Mouse (Mus musculus): Measurements from ENCODE around the gene Olfr968. TPM values are rescaled to one million over a fixed set of nuclear protein-coding genes. Genes with fewer than 3 reads are reported as not detected.

The Olfr968 gene
- polyA plus RNA-seq (2011; ENCODE audit: insufficient read depth, insufficient read length, low replicate concordance, missing spikeins): not detected in 2 replicates

GRCm38 (mm10) chr9:39783153-39783552, at the start of gene Olfr968:
Gene Olfr968, minus strand, starts transcription at chr9:39783253.
- H3K4me3 ChIP-seq (replicated peaks; ENCODE audit: control insufficient read depth, low read depth, low read length): no peak within 1 kb of the TSS
- H3K27ac ChIP-seq (ENCODE audit: control insufficient read depth, insufficient read depth, low read depth, low read length, poor library complexity): no peak within 1 kb of the TSS
- TF ChIP-seq POLR2A (IDR thresholded peaks at IDR 0.05; ENCODE audit: borderline replicate concordance, control insufficient read depth, low read depth, low read length) (no peak), CTCF (IDR thresholded peaks at IDR 0.05; ENCODE audit: control insufficient read depth, insufficient read depth, low read length) (no peak)
- H3K4me1 ChIP-seq (ENCODE audit: control insufficient read depth, insufficient read depth, low read length): no peaks in the 10 kb centered on the region
- WGBS: 65% methylated on average over 1 of the region's 1 CpGs

DNA sequence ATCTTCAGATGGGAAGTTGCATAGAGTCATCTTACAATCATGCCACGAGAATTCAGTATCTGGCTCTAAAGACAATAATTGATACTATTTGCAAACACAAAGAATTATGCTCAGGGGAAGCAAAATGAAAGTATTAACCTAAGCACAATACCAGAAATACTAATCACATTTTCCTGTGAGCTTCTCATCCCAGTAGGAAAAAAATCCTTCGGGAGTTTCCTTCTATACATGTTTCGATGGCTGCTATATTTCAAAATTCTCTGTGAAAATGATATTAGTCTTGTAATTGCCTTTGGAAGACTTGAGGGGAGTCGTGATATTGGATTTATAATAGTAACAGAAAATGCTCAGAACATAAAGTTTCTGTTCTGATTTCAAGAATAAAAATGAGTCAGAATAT, 25.5 kb upstream of the Olfr968 start, which contains the start of gene Olfr970:
TSS of gene Olfr970 (plus strand) at position 301 of the 400 bp plus-strand sequence.
- H3K4me3 ChIP-seq (replicated peaks; ENCODE audit: control insufficient read depth, low read depth, low read length): no peak within 1 kb of the TSS
- 72% methylated on average over 4 of the region's 4 CpGs for WGBS
- no peak within 1 kb of the TSS for H3K27ac ChIP-seq (ENCODE audit: control insufficient read depth, insufficient read depth, low read depth, low read length, poor library complexity)
- no peaks in the 10 kb centered on the region for H3K4me1 ChIP-seq (ENCODE audit: control insufficient read depth, insufficient read depth, low read length)
- TF ChIP-seq CTCF (IDR thresholded peaks at IDR 0.05; ENCODE audit: control insufficient read depth, insufficient read depth, low read length): no peak
- no peak for TF ChIP-seq POLR2A (IDR thresholded peaks at IDR 0.05; ENCODE audit: borderline replicate concordance, control insufficient read depth, low read depth, low read length)

- H3K4me1 ChIP-seq (ENCODE audit: control insufficient read depth, insufficient read depth, low read length): no peaks in the 10 kb centered on the region
- WGBS: 68% methylated on average over 2 of the region's 2 CpGs
- no peak within 1 kb of the TSS for H3K4me3 ChIP-seq (replicated peaks; ENCODE audit: control insufficient read depth, low read depth, low read length)
- no peak for TF ChIP-seq CTCF (IDR thresholded peaks at IDR 0.05; ENCODE audit: control insufficient read depth, insufficient read depth, low read length)
- H3K27ac ChIP-seq (ENCODE audit: control insufficient read depth, insufficient read depth, low read depth, low read length, poor library complexity): no peak within 1 kb of the TSS
Observed at GRCm38 (mm10) chr9:39790558-39790957, 7.5 kb upstream of the Olfr968 start, which contains the start of gene Olfr969. Gene Olfr969, plus strand, starts transcription at chr9:39790945.

DNA sequence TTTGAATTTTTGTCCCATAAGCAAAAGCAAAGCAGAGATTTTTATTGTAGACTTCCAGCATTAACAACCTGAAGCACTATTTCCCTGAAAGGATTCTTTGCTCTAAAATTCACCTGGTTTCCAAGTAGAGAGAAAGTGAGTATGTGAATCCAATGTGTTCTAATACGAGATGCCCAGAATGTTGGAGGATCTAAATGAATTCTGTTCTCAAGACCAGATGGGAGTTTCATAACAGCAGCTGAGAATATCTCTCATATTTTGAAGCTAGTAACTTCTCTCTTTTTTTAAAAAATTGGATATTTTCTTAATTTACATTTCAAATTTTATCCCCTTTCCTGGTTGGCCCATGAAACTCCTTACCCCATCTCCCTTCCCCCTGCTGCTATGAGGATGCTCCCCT, 36.6 kb downstream of the Olfr968 start:
- H3K4me3 ChIP-seq (replicated peaks; ENCODE audit: control insufficient read depth, low read depth, low read length): no peak overlapping the region
- H3K4me1 ChIP-seq (ENCODE audit: control insufficient read depth, insufficient read depth, low read length): no peaks in the 10 kb centered on the region
- no peak overlapping the region for H3K27ac ChIP-seq (ENCODE audit: control insufficient read depth, insufficient read depth, low read depth, low read length, poor library complexity)
- 77% methylated on average over 1 of the region's 1 CpGs for WGBS
- TF ChIP-seq CTCF (IDR thresholded peaks at IDR 0.05; ENCODE audit: control insufficient read depth, insufficient read depth, low read length) (no peak), POLR2A (IDR thresholded peaks at IDR 0.05; ENCODE audit: borderline replicate concordance, control insufficient read depth, low read depth, low read length) (no peak)

GRCm38 (mm10) chr9:39745949-39746348, 37.1 kb downstream of the Olfr968 start, which contains the start of gene Olfr967:
Gene Olfr967, plus strand, starts transcription at chr9:39746249.
- Histone ChIP-seq H3K27ac (ENCODE audit: control insufficient read depth, insufficient read depth, low read depth, low read length, poor library complexity) (no peak within 1 kb of the TSS), H3K4me1 (ENCODE audit: control insufficient read depth, insufficient read depth, low read length) (no peaks in the 10 kb centered on the region)
- TF ChIP-seq POLR2A (IDR thresholded peaks at IDR 0.05; ENCODE audit: borderline replicate concordance, control insufficient read depth, low read depth, low read length) (no peak), CTCF (IDR thresholded peaks at IDR 0.05; ENCODE audit: control insufficient read depth, insufficient read depth, low read length) (no peak)

GRCm38 (mm10) chr9:39740741-39741140, 42.3 kb downstream of the Olfr968 start:
- no peak overlapping the region for H3K27ac ChIP-seq (ENCODE audit: control insufficient read depth, insufficient read depth, low read depth, low read length, poor library complexity)
- H3K4me1 ChIP-seq (ENCODE audit: control insufficient read depth, insufficient read depth, low read length): no peaks in the 10 kb centered on the region
- H3K4me3 ChIP-seq (replicated peaks; ENCODE audit: control insufficient read depth, low read depth, low read length): no peak overlapping the region
- WGBS: 80% methylated on average over 1 of the region's 1 CpGs
- TF ChIP-seq CTCF (IDR thresholded peaks at IDR 0.05; ENCODE audit: control insufficient read depth, insufficient read depth, low read length) (no peak), POLR2A (IDR thresholded peaks at IDR 0.05; ENCODE audit: borderline replicate concordance, control insufficient read depth, low read depth, low read length) (no peak)

More at GRCm38 (mm10) chr9:39745949-39746348, 37.1 kb downstream of the Olfr968 start, which contains the start of gene Olfr967:
- H3K4me3 ChIP-seq (replicated peaks; ENCODE audit: control insufficient read depth, low read depth, low read length): no peak within 1 kb of the TSS

DNA sequence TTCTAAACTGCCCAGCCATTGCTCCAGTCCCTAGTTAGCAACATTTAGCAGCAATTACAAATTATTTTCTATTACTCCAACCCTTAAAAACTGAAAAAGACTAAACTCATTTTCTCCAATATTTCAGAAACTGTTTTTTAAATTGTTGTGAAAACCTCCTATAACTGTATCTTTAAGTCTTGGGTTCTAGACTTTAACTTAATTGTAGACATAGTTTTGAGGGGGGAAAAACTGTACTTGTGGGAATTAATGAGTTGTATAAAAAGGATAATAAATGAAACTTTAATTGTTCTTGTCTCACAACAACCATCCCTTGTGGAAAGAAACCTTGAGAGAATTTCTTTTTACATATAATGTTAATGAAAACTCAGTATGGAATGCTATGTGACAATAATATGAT, 52.4 kb downstream of the Olfr968 start, which contains the start of gene Olfr150:
TSS of gene Olfr150 (plus strand) at position 301 of the 400 bp plus-strand sequence.
- Histone ChIP-seq H3K4me3 (replicated peaks; ENCODE audit: control insufficient read depth, low read depth, low read length) (no peak within 1 kb of the TSS), H3K27ac (ENCODE audit: control insufficient read depth, insufficient read depth, low read depth, low read length, poor library complexity) (no peak within 1 kb of the TSS), H3K4me1 (ENCODE audit: control insufficient read depth, insufficient read depth, low read length) (no peaks in the 10 kb centered on the region)
- no peak for TF ChIP-seq CTCF (IDR thresholded peaks at IDR 0.05; ENCODE audit: control insufficient read depth, insufficient read depth, low read length)
- TF ChIP-seq POLR2A (IDR thresholded peaks at IDR 0.05; ENCODE audit: borderline replicate concordance, control insufficient read depth, low read depth, low read length): no peak

Other genes starting within 250 kb of the Olfr968 start
- gene Olfr958, start 229.2 kb downstream of the Olfr968 start, polyA plus RNA-seq (2011; ENCODE audit: insufficient read depth, insufficient read length, low replicate concordance, missing spikeins): not detected in 2 replicates
- gene Olfr959, start 207.7 kb downstream of the Olfr968 start, polyA plus RNA-seq (2011; ENCODE audit: insufficient read depth, insufficient read length, low replicate concordance, missing spikeins): not detected in 2 replicates
- gene AW551984, start 178.8 kb downstream of the Olfr968 start, polyA plus RNA-seq (2011; ENCODE audit: insufficient read depth, insufficient read length, low replicate concordance, missing spikeins): 0.35 TPM in 1 of 2 replicates, not detected in the other
- not detected in 2 replicates for gene Olfr148, start 172.6 kb downstream of the Olfr968 start, polyA plus RNA-seq (2011; ENCODE audit: insufficient read depth, insufficient read length, low replicate concordance, missing spikeins)
- not detected in 2 replicates for gene Olfr960, start 161.9 kb downstream of the Olfr968 start, polyA plus RNA-seq (2011; ENCODE audit: insufficient read depth, insufficient read length, low replicate concordance, missing spikeins)
- not detected in 2 replicates for gene Olfr961, start 138.2 kb downstream of the Olfr968 start, polyA plus RNA-seq (2011; ENCODE audit: insufficient read depth, insufficient read length, low replicate concordance, missing spikeins)
- gene Olfr963, start 116.0 kb downstream of the Olfr968 start, polyA plus RNA-seq (2011; ENCODE audit: insufficient read depth, insufficient read length, low replicate concordance, missing spikeins): not detected in 2 replicates
- not detected in 2 replicates for gene Olfr149, start 76.1 kb downstream of the Olfr968 start, polyA plus RNA-seq (2011; ENCODE audit: insufficient read depth, insufficient read length, low replicate concordance, missing spikeins)
- not detected in 2 replicates for gene Olfr965, start 71.9 kb downstream of the Olfr968 start, polyA plus RNA-seq (2011; ENCODE audit: insufficient read depth, insufficient read length, low replicate concordance, missing spikeins)
- gene Olfr150, start 52.3 kb downstream of the Olfr968 start, polyA plus RNA-seq (2011; ENCODE audit: insufficient read depth, insufficient read length, low replicate concordance, missing spikeins): 1.1 and 5.3 TPM in 2 replicates
- gene Olfr967, start 37.0 kb downstream of the Olfr968 start, polyA plus RNA-seq (2011; ENCODE audit: insufficient read depth, insufficient read length, low replicate concordance, missing spikeins): not detected in 2 replicates
- gene Olfr969, start 7.7 kb upstream of the Olfr968 start, polyA plus RNA-seq (2011; ENCODE audit: insufficient read depth, insufficient read length, low replicate concordance, missing spikeins): not detected in 2 replicates
- not detected in 2 replicates for gene Olfr970, start 25.6 kb upstream of the Olfr968 start, polyA plus RNA-seq (2011; ENCODE audit: insufficient read depth, insufficient read length, low replicate concordance, missing spikeins)
- 0.65 TPM in 1 of 2 replicates, not detected in the other for gene Olfr971, start 53.6 kb upstream of the Olfr968 start, polyA plus RNA-seq (2011; ENCODE audit: insufficient read depth, insufficient read length, low replicate concordance, missing spikeins)
- gene Olfr972, start 83.2 kb upstream of the Olfr968 start, polyA plus RNA-seq (2011; ENCODE audit: insufficient read depth, insufficient read length, low replicate concordance, missing spikeins): not detected in 2 replicates
- not detected in 2 replicates for gene Olfr229, start 124.1 kb upstream of the Olfr968 start, polyA plus RNA-seq (2011; ENCODE audit: insufficient read depth, insufficient read length, low replicate concordance, missing spikeins)
- gene Olfr974, start 154.2 kb upstream of the Olfr968 start, polyA plus RNA-seq (2011; ENCODE audit: insufficient read depth, insufficient read length, low replicate concordance, missing spikeins): not detected in 2 replicates
- not detected in 2 replicates for gene Olfr975, start 168.8 kb upstream of the Olfr968 start, polyA plus RNA-seq (2011; ENCODE audit: insufficient read depth, insufficient read length, low replicate concordance, missing spikeins)
- gene Olfr976, start 177.9 kb upstream of the Olfr968 start, polyA plus RNA-seq (2011; ENCODE audit: insufficient read depth, insufficient read length, low replicate concordance, missing spikeins): not detected in 2 replicates
- gene Olfr978, start 208.9 kb upstream of the Olfr968 start, polyA plus RNA-seq (2011; ENCODE audit: insufficient read depth, insufficient read length, low replicate concordance, missing spikeins): not detected in 2 replicates
- not detected in 2 replicates for gene Olfr979, start 220.2 kb upstream of the Olfr968 start, polyA plus RNA-seq (2011; ENCODE audit: insufficient read depth, insufficient read length, low replicate concordance, missing spikeins)
- not detected in 2 replicates for gene Olfr980, start 226.3 kb upstream of the Olfr968 start, polyA plus RNA-seq (2011; ENCODE audit: insufficient read depth, insufficient read length, low replicate concordance, missing spikeins)
- not detected in 2 replicates for gene Olfr981, start 238.2 kb upstream of the Olfr968 start, polyA plus RNA-seq (2011; ENCODE audit: insufficient read depth, insufficient read length, low replicate concordance, missing spikeins)

All from bone marrow, adult 2 months (tissue).